Mouse (Mus musculus): Measurements from ENCODE around the gene Gm17622.

GRCm38 (mm10) chr13:96458018-96458417 is 32.5 kb upstream of the Gm17622 start:
- TF ChIP-seq CTCF (IDR thresholded peaks at IDR 0.05; ENCODE audit: extremely low read depth, insufficient read length, insufficient replicate concordance, low read depth, low read length) (no peak), POLR2A (IDR thresholded peaks at IDR 0.05; ENCODE audit: low read depth, low read length) (no peak)

All from small intestine, adult 2 months (tissue).